ENCODE assay signal across 31 mouse cellular contexts in the genomic region with DNA sequence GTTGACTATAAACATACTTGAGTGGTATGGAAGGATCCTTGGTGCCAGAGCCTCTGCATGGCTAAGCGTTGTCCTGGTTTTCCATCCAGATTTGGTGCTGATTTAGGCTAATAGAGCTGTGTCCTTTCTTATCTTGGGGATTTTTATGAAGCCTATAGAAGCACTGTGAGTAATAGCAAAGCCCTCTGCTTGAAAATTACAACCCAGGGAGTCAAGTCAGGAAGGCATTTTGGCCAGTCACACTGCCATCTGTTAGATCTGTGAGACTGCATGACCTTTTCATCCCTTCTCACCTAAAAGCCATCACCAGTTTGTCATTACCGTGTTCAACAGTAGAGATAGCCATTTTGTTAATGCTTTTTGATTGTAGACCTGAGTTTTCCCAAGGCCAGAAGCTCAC. TPM values are rescaled to one million over a fixed set of nuclear protein-coding genes. Genes with fewer than 3 reads are reported as not detected.
A peak's percentile ranks its signal among the peaks of the same experiment; 100 is the strongest.
DNase-seq lines count a peak whose midpoint lies in the region; ATAC-seq and TF ChIP-seq lines count a peak whose summit lies in the region.
"Had no signal": no experiment of that assay in that cellular context is flagged by ENCODE, and none has a peak within 500 bp of the region (broad histone marks: within the 10 kb centered on the region; RNA-seq: fewer than 3 reads in every experiment).

No protein-coding gene starts in this region.

- peak; percentile 8 for DNase-seq in cerebellum, adult 11-12 months
- no peak for DNase-seq in cerebellum, adult 11 months
- peak; percentile 24 for DNase-seq in cerebellum, adult 9-10 months
- DNase-seq in cerebellum, postnatal 25 days, result peak; percentile 27 to 48
- DNase-seq in ovary, adult 18-20 months (ENCODE audit: low spot score), result no peak
- DNase-seq in heart, adult 2 months, result no peak
- DNase-seq: adrenal gland, adult 2 months; adrenal gland, postnatal 14 days; B cell, adult 2 months; gastrocnemius, postnatal 10 days; gastrocnemius, postnatal 36 days; heart, postnatal 10 days; heart, postnatal 36 days; kidney, adult 11 months; kidney, adult 8-10 months had no signal

- no peak overlapping the region for H3K9ac ChIP-seq in kidney, embryonic 14.5 days (ENCODE audit: low read depth, low read length)
- H3K9ac ChIP-seq in heart, adult 2 months (ENCODE audit: low read depth, low read length), result no peak overlapping the region
- H3K9ac ChIP-seq: embryonic facial prominence, embryonic 12.5 days; embryonic facial prominence, embryonic 15.5 days; forebrain, embryonic 15.5 days; heart, embryonic 12.5 days; heart, embryonic 15.5 days; hindbrain, embryonic 13.5 days; intestine, embryonic 15.5 days had no signal

- H3K4me1 ChIP-seq in kidney, embryonic 14.5 days (ENCODE audit: control insufficient read depth, insufficient read depth, low read length), result no peaks in the 10 kb centered on the region
- no peaks in the 10 kb centered on the region for H3K4me1 ChIP-seq in heart, adult 2 months (ENCODE audit: control insufficient read depth, insufficient read depth, low read length)
- H3K4me1 ChIP-seq: embryonic facial prominence, embryonic 12.5 days; embryonic facial prominence, embryonic 15.5 days; forebrain, embryonic 15.5 days; heart, embryonic 15.5 days; hindbrain, embryonic 10.5 days; hindbrain, embryonic 13.5 days; intestine, embryonic 15.5 days had no signal

- no peak for TF ChIP-seq CTCF in heart, adult 2 months (IDR thresholded peaks at IDR 0.05)

- intact Hi-C loops in heart, adult 2 months (cut with DNase I), result no loop called here

- TF ChIP-seq POLR2A in heart, adult 2 months (IDR thresholded peaks at IDR 0.05; ENCODE audit: insufficient read depth, low read depth, low read length), result no peak

- no peaks in the 10 kb centered on the region for H3K79me2 ChIP-seq in heart, adult 2 months (replicated peaks; ENCODE audit: control insufficient read depth, insufficient read depth, low read length)

- H3K9me3 ChIP-seq in kidney, embryonic 14.5 days (ENCODE audit: control insufficient read depth, low read length), result no peaks in the 10 kb centered on the region
- H3K9me3 ChIP-seq: embryonic facial prominence, embryonic 12.5 days; embryonic facial prominence, embryonic 15.5 days; forebrain, embryonic 15.5 days; G1E; heart, embryonic 12.5 days; heart, embryonic 15.5 days; hindbrain, embryonic 10.5 days; hindbrain, embryonic 13.5 days; intestine, embryonic 15.5 days had no signal

- no peak for TF ChIP-seq EP300 in heart, adult 2 months (IDR thresholded peaks at IDR 0.05; ENCODE audit: insufficient read depth, low read depth, low read length)

- no peak for ATAC-seq in kidney, embryonic 14.5 days (ENCODE audit: low FRiP score, low TSS enrichment)
- ATAC-seq: forebrain, embryonic 15.5 days; hindbrain, embryonic 16.5 days; intestine, embryonic 15.5 days; Patski had no signal

- WGBS in kidney, embryonic 14.5 days, result 84% methylated on average over 2 of the region's 2 CpGs
- 79% methylated on average over 2 of the region's 2 CpGs for WGBS in heart, adult 2 months

- no peaks in the 10 kb centered on the region for H3K36me3 ChIP-seq in kidney, embryonic 14.5 days (ENCODE audit: control insufficient read depth, insufficient read depth, low read length)
- no peaks in the 10 kb centered on the region for H3K36me3 ChIP-seq in heart, adult 2 months (ENCODE audit: control insufficient read depth, insufficient read depth, low read length)
- H3K36me3 ChIP-seq: embryonic facial prominence, embryonic 12.5 days; embryonic facial prominence, embryonic 15.5 days; forebrain, embryonic 15.5 days; G1E; heart, embryonic 12.5 days; heart, embryonic 15.5 days; hindbrain, embryonic 10.5 days; hindbrain, embryonic 13.5 days; intestine, embryonic 15.5 days had no signal

- no peaks in the 10 kb centered on the region for H3K27me3 ChIP-seq in kidney, embryonic 14.5 days (ENCODE audit: control insufficient read depth, insufficient read depth, low read length)
- H3K27me3 ChIP-seq in heart, adult 2 months (ENCODE audit: control insufficient read depth, insufficient read depth, low read length), result no peaks in the 10 kb centered on the region
- H3K27me3 ChIP-seq: CH12.LX; embryonic facial prominence, embryonic 12.5 days; embryonic facial prominence, embryonic 15.5 days; forebrain, embryonic 15.5 days; heart, embryonic 12.5 days; heart, embryonic 15.5 days; hindbrain, embryonic 13.5 days; intestine, embryonic 15.5 days had no signal

- H3K4me2 ChIP-seq in kidney, embryonic 14.5 days (replicated peaks; ENCODE audit: low read depth, low read length), result no peak overlapping the region
- H3K4me2 ChIP-seq: embryonic facial prominence, embryonic 12.5 days; embryonic facial prominence, embryonic 15.5 days; forebrain, embryonic 15.5 days; heart, embryonic 12.5 days; heart, embryonic 15.5 days; hindbrain, embryonic 13.5 days; intestine, embryonic 15.5 days had no signal

- no peak overlapping the region for H3K27ac ChIP-seq in kidney, embryonic 14.5 days (ENCODE audit: low read depth, low read length)
- no peak overlapping the region for H3K27ac ChIP-seq in heart, adult 2 months
- H3K27ac ChIP-seq: embryonic facial prominence, embryonic 12.5 days; embryonic facial prominence, embryonic 15.5 days; forebrain, embryonic 15.5 days; heart, embryonic 15.5 days; hindbrain, embryonic 10.5 days; hindbrain, embryonic 13.5 days; intestine, embryonic 15.5 days had no signal

- no peak overlapping the region for H3K4me3 ChIP-seq in kidney, embryonic 14.5 days (ENCODE audit: low read length)
- no peak overlapping the region for H3K4me3 ChIP-seq in heart, adult 2 months
- H3K4me3 ChIP-seq: embryonic facial prominence, embryonic 12.5 days; embryonic facial prominence, embryonic 15.5 days; forebrain, embryonic 15.5 days; heart, embryonic 12.5 days; heart, embryonic 15.5 days; hindbrain, embryonic 10.5 days; hindbrain, embryonic 13.5 days; intestine, embryonic 15.5 days had no signal

RNA-seq across cellular contexts. Expression of a gene that starts 2.7 kb away (rescaled TPM):
- not detected in 2 replicates for polyA plus RNA-seq in kidney, embryonic 14.5 days (2014; fragmentation: Nextera tagmentation; extraction: Ambion mirVana)
- total RNA-seq in heart, adult 2 months (2021), result 1 to 10 TPM; 1.2 to 1.3 TPM
- 2.6 and 5.1 TPM in 2 replicates for polyA plus RNA-seq in heart, adult 2 months (2012; rRNA removed)
- total RNA-seq: adrenal gland, adult 2 months; common myeloid progenitor, adult 5-6 weeks; gastrocnemius, adult 18-20 months; gastrocnemius, postnatal 36 days; granulocyte monocyte progenitor cell, adult 5-6 weeks had no signal
- polyA plus RNA-seq: adrenal gland, adult 2 months; G1E; hindbrain, embryonic 10.5 days had no signal

Comparison
In these comparisons a context has a peak if more than half of its experiments do, and no peak if none do; other contexts are left out.
1. DNase-seq: peak in cerebellum, adult 11-12 months (single experiment), cerebellum, adult 9-10 months (single experiment) and cerebellum, postnatal 25 days (2 of 2); none in cerebellum, adult 11 months (single experiment), ovary, adult 18-20 months (single experiment) and heart, adult 2 months (0 of 2).